Mouse (Mus musculus) adrenal gland, postnatal 4 days (tissue): Measurements from ENCODE around the gene Klhl3. TPM values are rescaled to one million over a fixed set of nuclear protein-coding genes. Genes with fewer than 3 reads are reported as not detected.
"Not testable (repeated sequence)": the region's sequence is repeated elsewhere in the genome, so short reads cannot be mapped to it uniquely, and the experiment has no call there.

Experiments
- DNase-seq, 2 experiments: peaks; one replicate each; pipeline ENCODE4 v3.0.0; 2021 to 2022; ENCODE audit warnings: low spot score in 2 of 2, mixed read lengths in 2 of 2
- long read RNA-seq, 2 experiments: library from polyadenylated mRNA; stranded (forward); transcript quantifications; one replicate each; pipeline ENCODE4 v2.0.0; 2021
- total RNA-seq, 2 experiments: library from RNA; stranded (reverse); gene quantifications; 2 replicates each; pipeline ENCODE4 v1.2.3; 2021

Gene Klhl3
- 1 to 10 TPM; 4.1 to 5.0 TPM for total RNA-seq
- long read RNA-seq, experiment 1: 0 reads
- long read RNA-seq, experiment 2, full-length matches to known transcripts: 1 of 3 reads
- long read RNA-seq, experiment 2, partial matches to known transcripts: 0 of 3 reads
- long read RNA-seq, experiment 2, other reads (novel, unspliced or antisense): 2 of 3 reads

DNA sequence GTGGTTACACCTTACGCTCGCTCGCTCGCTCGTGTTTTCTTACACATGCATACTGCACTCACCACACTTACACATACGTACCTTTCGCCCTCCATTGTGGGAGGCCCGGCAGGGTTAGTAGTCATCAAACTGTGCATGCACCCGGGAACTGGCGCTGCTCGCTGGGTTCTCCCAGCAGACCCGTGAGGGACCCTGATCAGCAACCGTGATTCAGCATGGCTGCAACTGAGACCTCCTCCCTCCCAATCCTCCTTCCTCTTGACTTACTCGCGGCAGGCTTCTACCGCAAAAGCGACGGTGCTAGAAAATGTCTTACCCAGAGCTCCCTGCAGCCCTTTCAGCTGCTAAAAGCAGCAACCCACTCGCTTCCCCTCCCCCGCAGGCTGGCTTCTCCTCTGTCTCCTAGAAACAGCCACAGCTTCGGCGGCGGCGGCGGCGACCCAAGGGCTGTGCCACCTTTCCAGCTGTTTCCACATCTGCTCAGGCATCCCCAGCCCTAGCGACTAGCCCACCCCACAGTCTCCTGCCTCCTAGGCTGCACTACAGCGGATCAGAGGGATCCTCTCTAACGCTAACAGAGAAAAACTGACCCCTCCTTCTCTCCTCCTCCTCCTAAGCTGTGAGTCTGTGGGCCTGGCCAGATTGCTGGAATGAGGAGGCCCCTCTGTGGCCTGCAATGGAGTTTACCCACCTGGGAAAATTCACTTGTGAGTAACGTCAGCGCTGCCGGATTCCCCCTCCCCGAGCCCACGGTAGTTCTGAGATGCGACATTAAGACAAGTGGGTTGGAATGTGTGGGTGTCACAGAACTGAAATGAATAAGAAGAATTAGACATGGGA is at the start of gene Klhl3:
TSS of gene Klhl3 (minus strand) at position 532 of the 840 bp plus-strand sequence.
- DNase-seq: peak in 1 of 2 experiments; percentile 45

- no peak for DNase-seq
Measured at GRCm38 (mm10) chr13:58160761-58161160, 47.4 kb upstream of the Klhl3 start.

DNA sequence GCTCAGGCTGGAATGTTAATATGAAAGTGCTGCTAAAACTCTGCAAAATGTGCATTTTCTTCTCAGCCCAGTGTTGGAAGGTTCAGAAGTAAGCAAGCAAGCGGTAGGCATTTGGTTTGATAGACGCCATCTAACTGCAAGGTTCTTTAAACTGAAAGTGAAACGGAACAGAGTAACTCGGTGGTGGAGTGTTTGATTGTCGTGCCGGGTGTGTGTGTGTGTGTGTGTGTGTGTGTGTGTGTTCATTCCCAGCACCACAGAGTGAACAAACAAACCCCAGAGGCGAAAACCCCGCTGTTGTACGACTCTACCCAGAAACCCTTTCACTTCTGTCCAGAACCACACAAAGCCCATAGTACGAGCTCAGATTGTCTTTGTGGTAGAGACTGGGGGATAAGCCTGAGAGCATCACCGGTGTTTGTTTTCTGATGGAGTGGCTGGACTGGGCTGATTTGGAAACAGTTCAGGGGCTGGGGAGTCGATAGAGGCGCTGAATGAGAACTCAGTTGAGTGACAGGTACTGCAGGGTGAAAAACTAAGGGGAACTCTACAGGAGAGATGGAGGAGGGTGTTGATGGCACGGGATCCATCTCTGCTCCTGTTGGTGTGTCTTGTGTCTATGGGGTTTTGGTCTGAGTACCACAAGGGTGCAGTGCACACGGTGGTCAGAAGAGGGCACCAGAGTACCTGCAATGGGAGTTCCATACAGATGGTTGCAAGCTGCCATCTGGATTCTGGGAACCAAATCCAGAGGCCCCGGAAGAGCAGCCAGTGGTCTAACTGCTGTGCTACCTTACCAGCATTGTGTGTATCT is 44.9 kb upstream of the Klhl3 start:
- DNase-seq: peak; percentile 58 to 79

DNA sequence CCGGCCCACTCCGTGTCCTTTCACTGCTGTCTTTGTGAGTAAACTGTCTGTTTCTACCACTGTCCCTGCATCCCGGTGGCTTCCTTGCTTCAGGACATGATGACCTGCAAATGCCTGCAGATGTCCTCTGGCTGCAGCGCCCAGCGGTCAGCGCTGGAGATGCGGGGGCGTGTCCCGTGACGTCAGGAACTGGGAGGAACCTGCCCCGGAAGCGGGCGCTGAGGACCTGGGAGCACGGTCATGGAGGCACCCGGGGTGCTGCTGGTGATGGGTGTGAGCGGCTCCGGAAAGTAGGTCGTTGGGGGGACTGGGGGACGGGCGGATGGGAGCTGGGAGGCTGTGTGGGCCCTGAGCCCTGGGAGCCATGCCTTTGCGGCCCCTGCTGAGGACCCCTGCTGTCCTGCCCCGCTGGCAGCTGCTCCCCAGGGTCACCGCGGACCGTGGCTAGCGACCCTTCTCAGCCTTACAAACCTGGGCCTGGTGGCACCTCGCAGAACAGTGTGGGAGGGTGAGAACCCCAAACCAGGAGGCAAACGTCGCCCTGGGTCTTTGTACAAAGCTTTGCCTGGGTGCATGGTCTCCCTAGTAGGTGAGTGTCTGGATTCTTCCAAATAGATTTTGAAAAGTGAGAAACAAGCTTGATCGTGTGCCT is 44.2 kb upstream of the Klhl3 start, which contains the start of gene Idnk:
TSS of gene Idnk (plus strand) at position 203 of the 652 bp plus-strand sequence.
- DNase-seq: peak; percentile 69 to 81

DNA sequence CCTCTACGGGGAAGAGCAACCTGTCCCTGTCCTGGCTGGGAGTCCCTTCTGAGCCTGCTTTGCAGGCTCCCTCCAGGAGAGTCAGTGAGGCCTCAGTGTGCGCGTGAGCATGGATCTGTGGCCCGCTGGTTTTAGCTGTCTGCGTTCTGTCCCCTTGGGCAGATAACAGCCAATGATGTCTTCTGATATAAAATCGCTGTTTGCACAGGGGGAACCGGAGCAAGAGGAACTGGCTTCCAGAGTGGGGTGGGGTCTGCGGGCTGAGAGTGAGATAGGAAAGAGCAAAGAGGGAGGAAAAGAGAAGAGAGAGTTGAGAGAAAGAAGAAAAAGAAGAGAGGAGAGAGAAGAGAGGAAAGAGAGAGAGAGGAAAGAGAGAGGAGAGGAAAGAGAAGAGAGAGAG is 43.6 kb upstream of the Klhl3 start:
- DNase-seq: no peak

DNA sequence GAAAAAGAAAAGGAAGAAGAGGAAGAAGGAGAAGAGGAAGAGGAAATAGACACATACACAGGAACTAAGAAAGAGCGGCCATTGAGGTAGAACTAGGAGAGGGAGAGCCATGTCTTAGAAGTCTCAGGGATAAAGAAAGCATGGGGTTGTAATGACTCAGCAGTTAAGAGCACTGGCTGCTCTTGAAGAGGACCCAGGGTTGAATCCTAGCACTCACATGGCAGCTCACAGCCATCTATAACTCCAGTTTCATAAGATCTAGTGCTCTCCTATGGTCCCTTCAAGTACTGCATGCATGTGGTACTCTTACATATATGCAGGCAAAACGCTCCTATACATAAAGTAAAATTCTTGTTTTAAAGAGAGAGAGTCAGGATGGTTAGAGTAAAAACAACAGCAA is 42.6 kb upstream of the Klhl3 start:
- no peak for DNase-seq

DNA sequence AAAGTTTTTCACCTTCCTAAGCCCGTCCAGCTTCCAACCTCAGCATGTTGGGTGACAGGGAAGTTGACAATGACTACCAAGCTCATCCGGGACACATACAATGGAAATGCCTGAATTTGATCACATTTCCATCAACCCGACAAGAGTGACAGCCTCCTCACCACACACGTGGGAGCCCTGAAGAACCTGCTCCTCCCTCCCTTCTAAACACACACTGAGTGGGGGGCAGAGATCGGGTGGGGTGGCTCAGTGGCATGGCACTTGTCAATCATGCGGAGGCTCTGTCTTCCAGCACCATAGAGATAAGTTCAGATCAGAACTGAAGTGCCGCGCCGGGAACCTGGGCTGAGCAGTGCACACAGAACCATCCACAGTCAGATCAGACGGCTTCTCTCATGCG is 37.0 kb upstream of the Klhl3 start:
- DNase-seq: no peak

- DNase-seq: no peak
Measured at GRCm38 (mm10) chr13:58149629-58150028, 36.2 kb upstream of the Klhl3 start.

- no peak for DNase-seq
Measured at GRCm38 (mm10) chr13:58149033-58149558, 35.7 kb upstream of the Klhl3 start.

GRCm38 (mm10) chr13:58148256-58148831 is 35.0 kb upstream of the Klhl3 start:
- no peak for DNase-seq

DNA sequence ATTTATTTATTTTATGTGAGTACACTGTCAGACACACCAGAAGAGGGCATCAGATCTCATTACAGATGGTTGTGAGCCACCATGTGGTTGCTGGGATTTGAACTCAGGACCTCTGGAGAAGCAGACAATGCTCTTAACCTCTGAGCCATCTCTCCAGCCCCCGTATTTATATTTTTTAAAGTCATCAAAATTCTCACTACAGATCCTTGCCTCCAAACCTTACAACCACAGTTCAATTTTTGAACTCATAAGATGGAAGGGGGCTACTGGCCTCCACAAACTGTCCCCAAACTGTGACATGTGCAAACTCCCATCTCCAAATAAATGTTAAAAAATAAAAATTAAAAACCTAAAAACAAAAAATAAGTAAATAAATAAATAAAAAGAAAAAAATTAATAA is 34.4 kb upstream of the Klhl3 start:
- DNase-seq: no peak

GRCm38 (mm10) chr13:58146603-58147002 is 33.2 kb upstream of the Klhl3 start:
- not testable (repeated sequence) for DNase-seq

- no peak for DNase-seq
Measured at GRCm38 (mm10) chr13:58131692-58132091, 18.3 kb upstream of the Klhl3 start.

DNA sequence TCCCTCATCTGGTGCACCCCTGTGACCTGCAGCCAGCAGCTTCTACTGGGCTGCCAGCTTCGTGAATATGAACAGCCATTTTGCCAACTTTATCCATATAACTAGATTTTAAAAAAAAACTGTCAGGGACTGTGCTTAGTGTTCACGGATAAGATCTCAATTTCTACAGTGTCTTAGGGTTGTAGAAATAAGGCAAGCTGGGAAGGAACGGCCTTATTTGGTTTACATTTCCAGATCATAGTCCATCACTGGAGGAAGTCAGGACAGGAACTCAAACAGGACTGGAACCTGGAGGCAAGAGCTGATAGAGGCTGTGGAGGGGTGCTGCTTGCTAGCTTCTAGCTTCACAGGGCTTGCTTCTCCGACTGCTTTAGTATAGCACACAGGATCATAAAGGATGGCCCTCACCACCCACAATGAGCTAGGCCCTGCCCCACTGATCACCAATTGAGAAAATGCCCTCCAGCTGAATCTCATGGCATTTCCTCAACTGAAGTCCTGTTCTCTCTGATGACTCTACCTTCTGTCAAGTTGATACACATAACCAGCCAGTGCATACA is 16.4 kb upstream of the Klhl3 start:
- no peak for DNase-seq

GRCm38 (mm10) chr13:58128768-58129671 is 15.6 kb upstream of the Klhl3 start:
- DNase-seq: peak; percentile 89 to 91

DNA sequence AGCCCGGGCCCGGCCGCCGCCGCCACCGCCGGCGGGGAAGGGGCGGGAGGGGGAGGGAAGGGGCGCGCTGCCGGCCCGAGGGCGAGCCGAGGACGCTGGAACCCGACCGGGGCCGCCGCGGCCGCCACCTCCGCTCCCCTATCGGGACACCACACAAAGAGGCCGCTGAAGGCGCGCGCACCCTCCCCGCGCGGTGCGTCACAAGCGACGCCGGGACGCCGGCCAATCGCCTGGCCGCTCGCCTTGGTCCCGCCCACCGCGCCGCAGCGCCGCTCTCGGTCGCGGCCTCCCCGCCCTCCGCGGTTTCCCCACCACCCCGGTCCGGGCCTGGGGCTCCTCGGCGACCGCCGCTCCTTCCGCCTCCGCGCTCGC is 15.0 kb upstream of the Klhl3 start, which contains the start of gene Hnrnpa0:
TSS of gene Hnrnpa0 (minus strand) at position 161 of the 372 bp plus-strand sequence.
- DNase-seq: peak; percentile 87 to 96

DNA sequence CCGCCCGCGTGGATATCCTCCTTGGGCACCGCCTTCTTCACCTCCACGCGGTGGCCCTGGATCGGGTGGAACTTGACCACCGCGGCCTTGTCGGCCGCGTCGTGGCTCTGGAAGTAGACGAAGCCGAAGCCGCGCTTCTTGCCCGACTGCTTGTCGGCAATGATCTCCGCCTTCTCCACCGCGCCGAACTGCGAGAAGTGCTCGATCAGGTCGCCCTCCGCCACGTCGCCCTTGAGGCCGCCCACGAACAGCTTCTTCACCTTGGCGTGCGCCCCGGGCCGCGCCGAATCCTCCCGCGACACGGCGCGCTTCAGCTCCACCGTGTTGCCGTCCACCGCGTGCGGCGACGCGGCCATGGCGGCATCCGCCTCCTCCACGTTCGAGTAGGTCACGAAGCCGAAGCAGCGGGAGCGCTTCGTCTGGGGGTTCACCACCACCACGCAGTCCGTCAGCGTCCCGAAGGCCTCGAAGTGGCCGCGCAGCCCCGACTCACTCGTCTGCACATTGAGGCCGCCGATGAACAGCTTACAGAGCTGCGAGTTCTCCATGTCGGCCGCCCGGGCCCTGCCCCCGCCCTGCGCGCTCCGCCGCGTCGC is 14.5 kb upstream of the Klhl3 start:
- DNase-seq: peak; percentile 30 to 39

- no peak for DNase-seq
Measured at GRCm38 (mm10) chr13:58126862-58127765, 13.7 kb upstream of the Klhl3 start.
